Mouse (Mus musculus) ovary, adult 10 weeks (tissue): Measurements from ENCODE around the gene Hist1h2an. TPM values are rescaled to one million over a fixed set of nuclear protein-coding genes. Genes with fewer than 3 reads are reported as not detected.

Experiments
- polyA plus RNA-seq: library from polyadenylated mRNA; stranded (reverse); fragments of 350-450 nt; fragmentation: Illumina TruSeq; extraction: RNeasy Lipid Tissue Mini Kit (QIAGEN cat#74804); gene quantifications from one replicate; pipeline ENCODE4 v1.2.3, GENCODE M21; 2014

Hist1h2an gene
- polyA plus RNA-seq = not detected

DNA sequence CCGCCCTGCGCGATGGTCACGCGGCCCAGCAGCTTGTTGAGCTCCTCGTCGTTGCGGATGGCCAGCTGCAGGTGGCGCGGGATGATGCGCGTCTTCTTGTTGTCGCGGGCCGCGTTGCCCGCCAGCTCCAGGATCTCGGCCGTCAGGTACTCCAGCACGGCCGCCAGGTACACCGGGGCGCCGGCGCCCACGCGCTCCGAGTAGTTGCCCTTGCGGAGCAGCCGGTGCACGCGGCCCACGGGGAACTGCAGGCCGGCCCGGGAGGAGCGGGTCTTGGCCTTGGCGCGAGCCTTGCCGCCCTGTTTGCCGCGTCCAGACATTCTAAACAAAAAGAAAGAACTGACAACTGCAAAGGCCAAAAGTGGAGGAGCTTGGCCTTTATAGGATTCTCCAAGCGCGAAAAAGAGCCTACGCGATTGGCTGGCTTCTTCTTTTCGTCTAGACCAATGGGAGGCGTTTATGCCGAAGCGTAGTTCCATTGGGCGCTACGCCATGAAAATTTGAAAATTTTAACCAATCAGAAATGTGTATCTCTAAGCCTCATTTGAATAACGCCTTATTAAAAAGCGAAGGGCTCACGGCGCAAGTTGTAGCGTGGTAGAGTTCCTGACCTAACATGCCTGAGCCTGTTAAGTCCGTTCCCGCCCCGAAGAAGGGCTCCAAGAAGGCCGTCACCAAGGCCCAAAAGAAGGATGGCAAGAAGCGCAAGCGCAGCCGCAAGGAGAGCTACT is at the start of gene Hist1h2an, which contains the start of gene Hist1h2bp:
Hist1h2an (minus strand) TSS at position 320 of the 731 bp plus-strand sequence.
Hist1h2bp (plus strand) TSS at position 563 of the 731 bp plus-strand sequence.

DNA sequence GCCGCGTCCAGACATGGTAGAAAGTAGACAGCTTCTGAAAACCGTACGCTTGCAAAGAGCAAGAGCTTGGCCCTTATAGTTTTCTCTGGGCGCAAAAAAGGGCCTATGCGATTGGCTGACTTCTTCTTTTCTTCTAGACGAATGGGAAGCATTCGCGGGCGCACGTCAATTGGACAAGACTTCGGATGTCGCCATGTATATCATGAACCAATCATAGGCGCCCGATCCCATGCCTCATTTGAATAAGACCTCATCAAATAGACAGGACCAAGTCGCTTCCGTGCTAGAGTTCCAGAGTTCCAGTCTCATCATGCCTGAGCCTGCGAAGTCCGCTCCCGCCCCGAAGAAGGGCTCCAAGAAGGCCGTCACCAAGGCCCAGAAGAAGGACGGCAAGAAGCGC is 46.4 kb upstream of the Hist1h2an start, which contains the start of the genes Hist1h2ap and Hist1h2br:
Hist1h2ap (minus strand) TSS at position 47 of the 400 bp plus-strand sequence.
Hist1h2br (plus strand) TSS at position 283 of the 400 bp plus-strand sequence.

DNA sequence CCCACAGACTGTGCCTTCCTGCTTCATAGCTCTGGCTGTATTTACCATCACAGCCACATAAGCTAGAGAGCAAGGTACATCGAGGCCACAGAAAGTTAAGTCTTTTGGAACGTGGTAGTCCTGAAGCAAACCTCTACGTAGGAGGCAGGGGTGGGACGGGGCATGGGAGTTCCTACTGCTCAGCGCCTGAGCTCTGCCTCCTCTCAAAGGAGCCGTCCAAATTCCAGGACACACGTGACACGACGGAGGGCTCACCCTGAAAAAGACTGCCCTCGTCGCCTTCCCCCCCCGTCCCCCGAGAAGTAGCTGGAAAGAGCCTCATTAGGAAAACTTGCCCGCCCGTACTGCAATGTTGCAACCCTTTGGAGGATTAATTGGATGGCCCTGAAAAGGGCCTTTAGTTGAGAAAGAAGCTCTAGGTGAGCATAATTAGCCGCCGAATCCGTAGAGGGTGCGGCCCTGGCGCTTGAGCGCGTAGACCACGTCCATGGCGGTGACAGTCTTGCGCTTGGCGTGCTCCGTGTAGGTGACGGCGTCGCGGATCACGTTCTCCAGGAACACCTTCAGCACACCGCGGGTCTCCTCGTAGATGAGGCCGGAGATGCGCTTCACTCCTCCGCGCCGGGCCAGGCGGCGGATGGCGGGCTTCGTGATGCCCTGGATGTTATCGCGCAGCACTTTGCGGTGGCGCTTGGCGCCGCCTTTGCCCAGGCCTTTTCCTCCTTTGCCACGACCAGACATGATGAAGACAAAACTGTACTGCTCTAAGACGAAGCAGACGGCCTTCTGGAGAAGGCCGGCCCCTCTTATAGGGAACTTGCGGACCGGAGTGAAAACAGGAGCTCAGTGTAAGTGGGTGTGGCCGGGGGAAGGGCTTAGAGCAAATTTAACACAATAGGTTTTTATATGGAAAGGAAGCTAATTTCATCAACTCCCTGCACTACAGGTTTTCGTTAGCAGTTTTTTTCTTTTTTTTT is 44.7 kb upstream of the Hist1h2an start, which contains the start of gene Hist1h4n:
Hist1h4n (minus strand) TSS at position 779 of the 977 bp plus-strand sequence.

DNA sequence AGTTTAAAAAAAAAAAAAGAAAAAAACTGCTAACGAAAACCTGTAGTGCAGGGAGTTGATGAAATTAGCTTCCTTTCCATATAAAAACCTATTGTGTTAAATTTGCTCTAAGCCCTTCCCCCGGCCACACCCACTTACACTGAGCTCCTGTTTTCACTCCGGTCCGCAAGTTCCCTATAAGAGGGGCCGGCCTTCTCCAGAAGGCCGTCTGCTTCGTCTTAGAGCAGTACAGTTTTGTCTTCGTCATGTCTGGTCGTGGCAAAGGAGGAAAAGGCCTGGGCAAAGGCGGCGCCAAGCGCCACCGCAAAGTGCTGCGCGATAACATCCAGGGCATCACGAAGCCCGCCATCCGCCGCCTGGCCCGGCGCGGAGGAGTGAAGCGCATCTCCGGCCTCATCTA is 24.5 kb upstream of the Hist1h2an start, which contains the start of gene Hist1h4m:
Hist1h4m (plus strand) TSS at position 208 of the 400 bp plus-strand sequence.

DNA sequence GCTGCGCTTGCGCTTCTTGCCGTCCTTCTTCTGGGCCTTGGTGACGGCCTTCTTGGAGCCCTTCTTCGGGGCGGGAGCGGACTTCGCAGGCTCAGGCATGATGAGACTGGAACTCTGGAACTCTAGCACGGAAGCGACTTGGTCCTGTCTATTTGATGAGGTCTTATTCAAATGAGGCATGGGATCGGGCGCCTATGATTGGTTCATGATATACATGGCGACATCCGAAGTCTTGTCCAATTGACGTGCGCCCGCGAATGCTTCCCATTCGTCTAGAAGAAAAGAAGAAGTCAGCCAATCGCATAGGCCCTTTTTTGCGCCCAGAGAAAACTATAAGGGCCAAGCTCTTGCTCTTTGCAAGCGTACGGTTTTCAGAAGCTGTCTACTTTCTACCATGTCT is 23.1 kb upstream of the Hist1h2an start, which contains the start of the genes Hist1h2bq and Hist1h2ao:
Hist1h2bq (minus strand) TSS at position 125 of the 400 bp plus-strand sequence.
Hist1h2ao (plus strand) TSS at position 393 of the 400 bp plus-strand sequence.

DNA sequence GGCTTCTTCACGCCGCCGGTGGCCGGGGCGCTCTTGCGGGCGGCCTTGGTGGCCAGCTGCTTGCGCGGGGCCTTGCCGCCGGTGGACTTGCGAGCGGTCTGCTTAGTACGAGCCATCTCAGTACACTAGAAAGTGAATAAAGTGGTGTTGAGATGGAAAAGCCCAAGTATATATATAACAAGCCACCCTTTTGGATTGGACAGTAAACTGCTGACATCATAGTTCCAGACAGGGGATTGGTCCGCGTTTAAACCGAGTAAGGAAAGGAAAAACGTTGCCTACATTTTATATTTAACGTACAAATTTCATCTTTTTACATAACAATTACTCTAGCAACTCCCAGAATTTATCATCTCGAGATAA is 3.8 kb downstream of the Hist1h2an start, which contains the start of gene Hist1h3i:
Hist1h3i (minus strand) TSS at position 116 of the 363 bp plus-strand sequence.

DNA sequence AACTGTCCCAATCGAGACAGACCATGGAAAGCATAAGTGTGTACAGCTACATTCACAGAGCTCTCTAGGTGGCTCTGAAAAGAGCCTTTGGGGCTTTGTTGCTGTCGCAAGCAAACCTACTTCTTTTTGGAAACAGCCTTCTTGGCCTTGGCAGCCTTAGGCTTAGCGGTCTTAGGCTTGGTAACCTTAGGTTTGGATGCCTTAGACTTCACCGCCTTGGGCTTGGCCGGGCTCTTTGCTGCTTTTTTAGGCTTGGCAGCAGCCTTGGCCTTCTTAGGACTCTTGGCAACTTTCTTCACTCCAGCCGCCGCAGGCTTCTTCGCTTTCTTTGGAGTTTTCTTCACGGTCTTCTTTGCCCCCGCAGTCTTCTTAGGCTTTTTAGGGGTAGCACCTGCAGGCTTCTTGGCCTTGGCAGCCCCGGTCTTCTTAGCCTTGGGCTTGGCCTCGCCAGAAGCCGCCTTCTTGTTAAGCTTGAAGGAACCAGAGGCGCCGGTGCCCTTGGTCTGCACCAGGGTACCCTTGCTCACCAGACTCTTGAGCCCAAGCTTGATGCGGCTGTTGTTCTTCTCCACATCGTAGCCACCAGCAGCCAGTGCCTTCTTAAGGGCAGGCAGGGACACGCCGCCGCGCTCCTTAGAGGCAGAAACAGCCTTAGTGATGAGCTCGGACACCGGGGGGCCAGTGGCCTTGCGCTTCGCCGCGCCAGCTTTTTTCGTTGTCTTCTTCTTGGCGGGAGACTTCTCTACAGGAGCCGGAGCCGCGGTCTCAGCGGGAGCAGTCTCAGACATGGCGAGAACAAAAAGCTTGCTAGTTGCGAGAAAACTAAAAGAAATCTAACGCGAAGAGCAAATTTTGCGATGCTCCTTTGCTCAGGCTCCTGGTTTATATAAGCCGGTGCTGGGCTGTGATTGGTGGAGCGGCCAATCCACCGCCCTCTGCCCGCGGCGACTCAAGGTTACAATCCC is 7.0 kb downstream of the Hist1h2an start, which contains the start of gene Hist1h1b:
Hist1h1b (minus strand) TSS at position 859 of the 965 bp plus-strand sequence.

DNA sequence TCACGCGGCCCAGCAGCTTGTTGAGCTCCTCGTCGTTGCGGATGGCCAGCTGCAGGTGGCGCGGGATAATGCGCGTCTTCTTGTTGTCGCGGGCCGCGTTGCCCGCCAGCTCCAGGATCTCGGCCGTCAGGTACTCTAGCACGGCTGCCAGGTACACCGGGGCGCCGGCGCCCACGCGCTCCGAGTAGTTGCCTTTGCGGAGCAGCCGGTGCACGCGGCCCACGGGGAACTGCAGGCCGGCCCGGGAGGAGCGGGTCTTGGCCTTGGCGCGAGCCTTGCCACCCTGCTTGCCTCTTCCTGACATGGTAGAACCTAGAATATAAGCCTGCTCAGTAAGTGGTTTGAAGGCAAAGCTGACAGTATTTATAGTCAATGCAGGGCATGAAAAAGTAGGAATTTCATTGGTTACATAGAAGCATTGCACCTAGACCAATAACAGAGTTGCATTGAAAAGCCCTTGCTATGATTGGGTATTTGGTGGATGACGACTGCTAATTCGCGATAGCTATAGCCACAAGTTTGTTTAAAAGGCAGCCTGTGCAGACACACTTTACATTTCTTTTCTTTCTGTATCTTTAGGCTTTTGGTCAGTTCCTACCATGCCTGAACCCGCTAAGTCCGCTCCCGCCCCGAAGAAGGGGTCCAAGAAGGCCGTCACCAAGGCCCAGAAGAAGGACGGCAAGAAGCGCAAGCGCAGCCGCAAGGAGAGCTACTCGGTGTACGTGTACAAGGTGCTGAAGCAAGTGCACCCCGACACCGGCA is 33.3 kb downstream of the Hist1h2an start, which contains the start of the genes Hist1h2ak and Hist1h2bn:
Hist1h2ak (minus strand) TSS at position 304 of the 762 bp plus-strand sequence.
Hist1h2bn (plus strand) TSS at position 600 of the 762 bp plus-strand sequence.

DNA sequence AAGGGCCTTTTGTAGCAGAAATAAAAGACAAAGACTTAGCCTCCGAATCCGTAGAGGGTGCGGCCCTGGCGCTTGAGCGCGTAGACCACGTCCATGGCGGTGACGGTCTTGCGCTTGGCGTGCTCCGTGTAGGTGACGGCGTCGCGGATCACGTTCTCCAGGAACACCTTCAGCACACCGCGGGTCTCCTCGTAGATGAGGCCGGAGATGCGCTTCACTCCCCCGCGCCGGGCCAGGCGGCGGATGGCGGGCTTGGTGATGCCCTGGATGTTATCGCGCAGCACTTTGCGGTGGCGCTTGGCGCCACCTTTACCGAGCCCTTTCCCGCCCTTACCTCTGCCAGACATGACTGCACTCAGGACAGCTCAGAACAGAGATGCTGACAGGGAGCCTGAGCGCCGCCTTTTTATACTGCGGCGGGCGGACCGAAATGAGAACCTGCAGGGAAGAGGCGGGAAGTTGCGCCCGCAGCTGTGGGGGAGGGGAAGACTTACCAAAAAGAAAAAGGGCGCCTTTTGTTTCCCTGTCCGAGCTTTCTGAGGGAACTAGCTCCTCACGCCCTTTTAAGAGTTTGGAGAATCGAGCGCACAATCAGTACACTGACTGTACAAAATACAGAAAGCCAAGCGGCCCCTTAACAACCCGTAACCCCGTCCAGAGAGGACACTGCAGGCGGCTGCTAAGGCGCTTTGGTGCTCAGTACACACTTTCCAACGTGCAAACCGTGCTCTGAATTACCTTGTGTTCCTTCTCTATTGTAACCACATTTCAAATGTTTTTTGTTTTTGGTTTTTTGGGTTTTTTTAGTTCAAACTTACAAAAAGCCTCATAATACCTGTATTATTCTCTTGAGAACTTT is 36.6 kb downstream of the Hist1h2an start, which contains the start of gene Hist1h4k:
Hist1h4k (minus strand) TSS at position 347 of the 859 bp plus-strand sequence.

Other genes starting within 250 kb of the Hist1h2an start
- not detected for gene Olfr1366, start 244.4 kb downstream of the Hist1h2an start, polyA plus RNA-seq
- not detected for gene Olfr1535, start 227.3 kb downstream of the Hist1h2an start, polyA plus RNA-seq
- gene Olfr1364, start 205.5 kb downstream of the Hist1h2an start, polyA plus RNA-seq = not detected
- not detected for gene Olfr1362, start 173.2 kb downstream of the Hist1h2an start, polyA plus RNA-seq
- gene Olfr11, start 144.7 kb downstream of the Hist1h2an start, polyA plus RNA-seq = not detected
- not detected for gene Olfr1361, start 123.8 kb downstream of the Hist1h2an start, polyA plus RNA-seq
- not detected for gene Olfr1360, start 109.8 kb downstream of the Hist1h2an start, polyA plus RNA-seq
- not detected for gene Olfr1359, start 89.1 kb downstream of the Hist1h2an start, polyA plus RNA-seq
- gene Hist1h2bl, start 71.1 kb downstream of the Hist1h2an start, polyA plus RNA-seq = not detected
- gene Hist1h2ai, start 70.8 kb downstream of the Hist1h2an start, polyA plus RNA-seq = not detected
- not detected for gene Hist1h3h, start 69.6 kb downstream of the Hist1h2an start, polyA plus RNA-seq
- gene Hist1h2bm, start 65.2 kb downstream of the Hist1h2an start, polyA plus RNA-seq = not detected
- not detected for gene Hist1h4j, start 52.2 kb downstream of the Hist1h2an start, polyA plus RNA-seq
- gene Hist1h4k, start 36.7 kb downstream of the Hist1h2an start, polyA plus RNA-seq = not detected
- gene Hist1h2ak, start 33.4 kb downstream of the Hist1h2an start, polyA plus RNA-seq = not detected
- gene Hist1h2bn, start 33.1 kb downstream of the Hist1h2an start, polyA plus RNA-seq = not detected
- gene Hist1h1b, start 6.6 kb downstream of the Hist1h2an start, polyA plus RNA-seq = not detected
- not detected for gene Hist1h3i, start 3.8 kb downstream of the Hist1h2an start, polyA plus RNA-seq
- not detected for gene Hist1h2bp, start 243 bp upstream of the Hist1h2an start, polyA plus RNA-seq
- gene Hist1h2bq, start 23.0 kb upstream of the Hist1h2an start, polyA plus RNA-seq = not detected
- gene Hist1h2ao, start 23.2 kb upstream of the Hist1h2an start, polyA plus RNA-seq = not detected
- not detected for gene Hist1h4m, start 24.5 kb upstream of the Hist1h2an start, polyA plus RNA-seq
- gene Hist1h4n, start 45.0 kb upstream of the Hist1h2an start, polyA plus RNA-seq = not detected
- gene Hist1h2ap, start 46.3 kb upstream of the Hist1h2an start, polyA plus RNA-seq = not detected
- gene Hist1h2br, start 46.5 kb upstream of the Hist1h2an start, polyA plus RNA-seq = 0.54 TPM
- gene Zfp184, start 157.9 kb upstream of the Hist1h2an start, polyA plus RNA-seq = 18.4 TPM
- not detected for gene Pom121l2, start 194.0 kb upstream of the Hist1h2an start, polyA plus RNA-seq
- not detected for gene Prss16, start 222.5 kb upstream of the Hist1h2an start, polyA plus RNA-seq
- gene Hist1h2ah, start 248.3 kb upstream of the Hist1h2an start, polyA plus RNA-seq = not detected
- gene Hist1h2bk, start 248.7 kb upstream of the Hist1h2an start, polyA plus RNA-seq = not detected